16 mouse cellular contexts compared by ENCODE assay signal in genomic region chr1:190919725-190920469, GRCm38 (mm10). TPM values are rescaled to one million over a fixed set of nuclear protein-coding genes. Genes with fewer than 3 reads are reported as not detected.
DNase-seq lines count a peak whose midpoint lies in the region; ATAC-seq and TF ChIP-seq lines count a peak whose summit lies in the region.
"Had no signal": no experiment of that assay in that cellular context is flagged by ENCODE, and none has a peak within 500 bp of the region (broad histone marks: within the 10 kb centered on the region; RNA-seq: fewer than 3 reads in every experiment).

No protein-coding gene starts in this region.

- ATAC-seq in liver, postnatal 0 days: peak; percentile 77
- ATAC-seq in liver, embryonic 12.5 days: no peak
- ATAC-seq in intestine, postnatal 0 days: peak; percentile 85
- ATAC-seq: forebrain, embryonic 15.5 days had no signal

- no peak overlapping the region for H3K4me3 ChIP-seq in layer of hippocampus, adult 2 months
- no peak overlapping the region for H3K4me3 ChIP-seq in liver, postnatal 0 days (ENCODE audit: low read depth, low read length)
- H3K4me3 ChIP-seq in liver, embryonic 12.5 days: no peak overlapping the region
- H3K4me3 ChIP-seq in intestine, postnatal 0 days (ENCODE audit: low read depth, low read length): no peak overlapping the region
- H3K4me3 ChIP-seq: embryonic facial prominence, embryonic 12.5 days; forebrain, embryonic 15.5 days; heart, embryonic 13.5 days had no signal

- TF ChIP-seq EP300 in liver, postnatal 0 days (IDR thresholded peaks at IDR 0.05; ENCODE audit: low read depth): no peak

- H3K4me1 ChIP-seq in liver, postnatal 0 days (ENCODE audit: insufficient read depth): no peaks in the 10 kb centered on the region
- no peaks in the 10 kb centered on the region; the same call in 1 of the 2 replicates for H3K4me1 ChIP-seq in liver, embryonic 12.5 days
- H3K4me1 ChIP-seq in intestine, postnatal 0 days (replicated peaks; ENCODE audit: control insufficient read depth, insufficient read depth, low read length): no peaks in the 10 kb centered on the region
- H3K4me1 ChIP-seq: embryonic facial prominence, embryonic 12.5 days; forebrain, embryonic 15.5 days had no signal

- H3K27ac ChIP-seq in layer of hippocampus, adult 2 months: peak overlapping the region; percentile 86; the same call in 1 of the 2 replicates
- H3K27ac ChIP-seq in liver, postnatal 0 days (ENCODE audit: low read depth): no peak overlapping the region
- no peak overlapping the region for H3K27ac ChIP-seq in liver, embryonic 12.5 days
- H3K27ac ChIP-seq in intestine, postnatal 0 days (ENCODE audit: low read depth, low read length): peak overlapping the region; percentile 58
- H3K27ac ChIP-seq: embryonic facial prominence, embryonic 12.5 days; forebrain, embryonic 15.5 days; heart, embryonic 13.5 days had no signal

- 64% methylated on average over 8 of the region's 8 CpGs for WGBS in liver, postnatal 0 days (ENCODE audit: insufficient replicate concordance)
- WGBS in liver, embryonic 12.5 days (ENCODE audit: insufficient replicate concordance): 52% methylated on average over 8 of the region's 8 CpGs
- WGBS in intestine, postnatal 0 days: 41% methylated on average over 8 of the region's 8 CpGs

- H3K4me2 ChIP-seq in liver, postnatal 0 days (ENCODE audit: low read depth, low read length): no peak overlapping the region
- no peak overlapping the region for H3K4me2 ChIP-seq in liver, embryonic 12.5 days
- no peak overlapping the region for H3K4me2 ChIP-seq in intestine, postnatal 0 days (replicated peaks; ENCODE audit: low read depth)
- H3K4me2 ChIP-seq: embryonic facial prominence, embryonic 12.5 days; forebrain, embryonic 15.5 days; heart, embryonic 13.5 days had no signal

- TF ChIP-seq CTCF in layer of hippocampus, adult 2 months (conservative IDR thresholded peaks at IDR 0.05): no peak
- TF ChIP-seq CTCF in liver, postnatal 0 days (IDR thresholded peaks at IDR 0.05; ENCODE audit: low read depth): no peak
- no peak for TF ChIP-seq CTCF in intestine, postnatal 0 days (IDR thresholded peaks at IDR 0.05; ENCODE audit: low read depth)

- H3K36me3 ChIP-seq in liver, postnatal 0 days (replicated peaks; ENCODE audit: insufficient read depth, low read length): no peaks in the 10 kb centered on the region
- no peaks in the 10 kb centered on the region for H3K36me3 ChIP-seq in liver, embryonic 12.5 days
- H3K36me3 ChIP-seq in intestine, postnatal 0 days (ENCODE audit: control insufficient read depth, insufficient read depth): no peaks in the 10 kb centered on the region
- H3K36me3 ChIP-seq: embryonic facial prominence, embryonic 12.5 days; forebrain, embryonic 15.5 days; heart, embryonic 13.5 days had no signal

- DNase-seq in layer of hippocampus, adult 2 months (ENCODE audit: low spot score in 2 of 2): no peak
- no peak for DNase-seq in layer of hippocampus, adult 9-10 months (ENCODE audit: low spot score)
- DNase-seq in liver, postnatal 0 days: no peak
- no peak for DNase-seq in gastrocnemius, postnatal 25 days
- no peak for DNase-seq in kidney, adult 11 months
- DNase-seq: adrenal gland, postnatal 14 days; cerebellum, adult 11-12 months; cerebellum, adult 9-10 months; cerebellum, postnatal 25 days; gastrocnemius, postnatal 10 days; heart, postnatal 36 days had no signal

- no peak overlapping the region for H3K9ac ChIP-seq in liver, postnatal 0 days (replicated peaks)
- H3K9ac ChIP-seq in liver, embryonic 12.5 days: no peak overlapping the region
- H3K9ac ChIP-seq in intestine, postnatal 0 days (ENCODE audit: low read depth, low read length): no peak overlapping the region
- H3K9ac ChIP-seq: embryonic facial prominence, embryonic 12.5 days; forebrain, embryonic 15.5 days; heart, embryonic 13.5 days had no signal

- no peaks in the 10 kb centered on the region for H3K27me3 ChIP-seq in liver, postnatal 0 days (ENCODE audit: insufficient read depth, low read length)
- H3K27me3 ChIP-seq in liver, embryonic 12.5 days (replicated peaks): peaks cover 12% of the 10 kb centered on the region; the same call in 1 of the 2 replicates
- no peaks in the 10 kb centered on the region for H3K27me3 ChIP-seq in intestine, postnatal 0 days (replicated peaks; ENCODE audit: control insufficient read depth, insufficient read depth, low read length)
- H3K27me3 ChIP-seq: embryonic facial prominence, embryonic 12.5 days; forebrain, embryonic 15.5 days; heart, embryonic 13.5 days had no signal

- H3K9me3 ChIP-seq in liver, postnatal 0 days (ENCODE audit: low read length): no peaks in the 10 kb centered on the region
- no peaks in the 10 kb centered on the region for H3K9me3 ChIP-seq in liver, embryonic 12.5 days (replicated peaks)
- H3K9me3 ChIP-seq in intestine, postnatal 0 days (ENCODE audit: control insufficient read depth): no peaks in the 10 kb centered on the region
- H3K9me3 ChIP-seq: embryonic facial prominence, embryonic 12.5 days; forebrain, embryonic 15.5 days; heart, embryonic 13.5 days had no signal

RNA-seq across cellular contexts. Expression of gene Angel2, which starts 5.0 kb away (rescaled TPM):
- 10 to 100 TPM; 53.1 to 60.0 TPM for total RNA-seq in layer of hippocampus, adult 2 months (2021)
- 13.3 and 15.8 TPM in 2 replicates for polyA plus RNA-seq in liver, postnatal 0 days (2015; fragmentation: Nextera tagmentation; extraction: Ambion mirVana)
- 21.4 and 23.6 TPM in 2 replicates for polyA plus RNA-seq in liver, embryonic 12.5 days (2016; fragmentation: Nextera tagmentation; extraction: Ambion mirVana)
- polyA plus RNA-seq in intestine, postnatal 0 days (2015; fragmentation: Nextera tagmentation; extraction: Ambion mirVana): 23.2 and 23.8 TPM in 2 replicates
- total RNA-seq in gastrocnemius, postnatal 25 days (2021): 10 to 100 TPM; 20.7 to 24.6 TPM

RNA-seq across cellular contexts. Expression of gene Rps6kc1, which starts 8.3 kb away (rescaled TPM):
- total RNA-seq in layer of hippocampus, adult 2 months (2021): 10 to 100 TPM; 83.7 to 85.8 TPM
- polyA plus RNA-seq in liver, postnatal 0 days (2015; fragmentation: Nextera tagmentation; extraction: Ambion mirVana): 2.9 and 3.9 TPM in 2 replicates
- 5.5 and 5.7 TPM in 2 replicates for polyA plus RNA-seq in liver, embryonic 12.5 days (2016; fragmentation: Nextera tagmentation; extraction: Ambion mirVana)
- polyA plus RNA-seq in intestine, postnatal 0 days (2015; fragmentation: Nextera tagmentation; extraction: Ambion mirVana): 6.0 and 6.2 TPM in 2 replicates
- 10 to 100 TPM; 11.2 to 14.8 TPM for total RNA-seq in gastrocnemius, postnatal 25 days (2021)

RNA-seq across cellular contexts. Expression of gene Vash2, which starts 59.2 kb away (rescaled TPM):
- total RNA-seq in layer of hippocampus, adult 2 months (2021): 1 to 10 TPM; 1.6 to 1.7 TPM
- 0.27 and 0.31 TPM in 2 replicates for polyA plus RNA-seq in liver, postnatal 0 days (2015; fragmentation: Nextera tagmentation; extraction: Ambion mirVana)
- 3.9 and 4.0 TPM in 2 replicates for polyA plus RNA-seq in liver, embryonic 12.5 days (2016; fragmentation: Nextera tagmentation; extraction: Ambion mirVana)
- polyA plus RNA-seq in intestine, postnatal 0 days (2015; fragmentation: Nextera tagmentation; extraction: Ambion mirVana): 3.5 and 3.9 TPM in 2 replicates
- 1 to 10 TPM in 1 of 2 experiments, under 1 TPM in 1; 0.59 to 1.7 TPM for total RNA-seq in gastrocnemius, postnatal 25 days (2021)

Comparison
In these comparisons a context has a peak if more than half of its experiments do, and no peak if none do; other contexts are left out.
1. H3K27ac ChIP-seq: peak in layer of hippocampus, adult 2 months (single experiment) and intestine, postnatal 0 days (single experiment); none in liver, postnatal 0 days (single experiment) and liver, embryonic 12.5 days (single experiment).